ENCODE assay signal across 16 mouse cellular contexts in the genomic region with DNA sequence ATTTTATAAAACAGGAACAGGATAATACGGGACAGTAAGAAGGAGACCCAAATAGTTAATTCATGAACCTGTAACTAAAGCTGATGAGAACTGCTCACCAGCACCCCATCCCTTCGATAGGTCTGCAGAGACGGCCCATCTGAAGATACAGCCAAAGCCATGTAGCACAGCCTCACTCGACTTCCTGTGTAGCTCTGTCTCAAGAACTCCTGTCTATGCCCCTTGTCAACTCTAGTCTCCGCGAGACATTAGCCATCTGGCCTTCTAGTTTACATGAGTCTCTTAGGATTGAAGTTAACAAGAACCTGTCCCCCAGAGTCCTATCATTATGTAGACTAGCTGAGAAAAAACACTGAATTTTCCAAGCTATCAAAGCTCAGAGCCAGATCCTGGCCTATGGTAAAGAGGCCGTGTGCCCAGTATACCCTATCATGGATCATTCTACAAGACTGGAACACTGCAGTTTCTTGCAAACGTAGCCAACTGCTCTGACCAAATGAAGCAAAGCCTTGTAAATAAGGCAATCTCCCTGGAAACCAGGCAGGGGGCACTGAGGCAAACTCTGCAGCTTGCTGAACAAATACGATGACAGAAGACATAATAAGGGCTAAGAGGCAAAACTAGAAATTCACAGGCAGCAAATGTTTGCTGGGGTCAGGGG. TPM values are rescaled to one million over a fixed set of nuclear protein-coding genes. Genes with fewer than 3 reads are reported as not detected.
DNase-seq lines count a peak whose midpoint lies in the region; ATAC-seq and TF ChIP-seq lines count a peak whose summit lies in the region.
"Had no signal": no experiment of that assay in that cellular context is flagged by ENCODE, and none has a peak within 500 bp of the region (broad histone marks: within the 10 kb centered on the region; RNA-seq: fewer than 3 reads in every experiment).

No protein-coding gene starts in this region.

- H3K9me3 ChIP-seq in hindbrain, embryonic 13.5 days, result no peaks in the 10 kb centered on the region
- no peaks in the 10 kb centered on the region for H3K9me3 ChIP-seq in hindbrain, embryonic 11.5 days (ENCODE audit: control insufficient read depth, low read length)
- no peaks in the 10 kb centered on the region for H3K9me3 ChIP-seq in lung, embryonic 16.5 days (ENCODE audit: control insufficient read depth, low read length)
- no peaks in the 10 kb centered on the region for H3K9me3 ChIP-seq in heart, postnatal 0 days (replicated peaks; ENCODE audit: control insufficient read depth, low read length)
- H3K9me3 ChIP-seq: forebrain, embryonic 10.5 days; intestine, embryonic 15.5 days; liver, embryonic 15.5 days had no signal

- peak; percentile 25 for DNase-seq in embryo, embryonic 10.5 days (ENCODE audit: low spot score)
- DNase-seq in embryo, embryonic 9.5 days (ENCODE audit: extremely low spot score), result no peak
- DNase-seq in hindbrain, embryonic 11.5 days (ENCODE audit: low spot score), result no peak
- DNase-seq in lung, postnatal 10 days, result no peak
- no peak for DNase-seq in heart, postnatal 0 days (ENCODE audit: low spot score)
- DNase-seq in spleen, adult 18-20 months, result no peak
- DNase-seq: adrenal gland, postnatal 10 days; cerebellum, adult 2 months; kidney, postnatal 36 days; right cerebral cortex, adult 18-20 months; thymus, postnatal 4 days had no signal

- WGBS in hindbrain, embryonic 13.5 days, result 64% methylated on average over 9 of the region's 9 CpGs
- WGBS in hindbrain, embryonic 11.5 days, result 69% methylated on average over 9 of the region's 9 CpGs
- 39% methylated on average over 9 of the region's 9 CpGs for WGBS in lung, embryonic 16.5 days
- 48% methylated on average over 9 of the region's 9 CpGs for WGBS in heart, postnatal 0 days

- ATAC-seq in hindbrain, embryonic 13.5 days (ENCODE audit: low FRiP score), result no peak
- no peak for ATAC-seq in hindbrain, embryonic 11.5 days (ENCODE audit: low FRiP score)
- no peak for ATAC-seq in lung, embryonic 16.5 days (ENCODE audit: low read depth)
- 0 out of 2 replicates have a peak, but pooled peaks have one; percentile 47 for ATAC-seq in heart, postnatal 0 days (ENCODE audit: insufficient read depth, low read depth)

- H3K4me3 ChIP-seq in hindbrain, embryonic 13.5 days, result no peak overlapping the region
- H3K4me3 ChIP-seq in hindbrain, embryonic 11.5 days (ENCODE audit: low read depth, low read length), result no peak overlapping the region
- no peak overlapping the region for H3K4me3 ChIP-seq in lung, embryonic 16.5 days (ENCODE audit: low read length)
- no peak overlapping the region for H3K4me3 ChIP-seq in heart, postnatal 0 days (ENCODE audit: low read depth, low read length)
- H3K4me3 ChIP-seq: forebrain, embryonic 10.5 days; intestine, embryonic 15.5 days; liver, embryonic 15.5 days had no signal

- peaks cover 34% of the 10 kb centered on the region for H3K4me1 ChIP-seq in hindbrain, embryonic 13.5 days (replicated peaks)
- H3K4me1 ChIP-seq in hindbrain, embryonic 11.5 days (replicated peaks; ENCODE audit: control insufficient read depth, insufficient read depth, low read length), result no peaks in the 10 kb centered on the region
- peaks cover 29% of the 10 kb centered on the region for H3K4me1 ChIP-seq in lung, embryonic 16.5 days (replicated peaks; ENCODE audit: control insufficient read depth, insufficient read depth, low read length)
- H3K4me1 ChIP-seq in heart, postnatal 0 days (ENCODE audit: control insufficient read depth, insufficient read depth), result peaks cover 19% of the 10 kb centered on the region; the same call in 1 of the 2 replicates
- H3K4me1 ChIP-seq: liver, embryonic 15.5 days had no signal

- no peak overlapping the region for H3K4me2 ChIP-seq in hindbrain, embryonic 13.5 days
- H3K4me2 ChIP-seq in hindbrain, embryonic 11.5 days (replicated peaks; ENCODE audit: low read depth, low read length), result no peak overlapping the region
- H3K4me2 ChIP-seq in lung, embryonic 16.5 days (ENCODE audit: low read depth, low read length), result no peak overlapping the region
- H3K4me2 ChIP-seq in heart, postnatal 0 days (ENCODE audit: low read depth, low read length), result no peak overlapping the region
- H3K4me2 ChIP-seq: intestine, embryonic 15.5 days; liver, embryonic 15.5 days had no signal

- no peaks in the 10 kb centered on the region for H3K27me3 ChIP-seq in hindbrain, embryonic 13.5 days
- H3K27me3 ChIP-seq in hindbrain, embryonic 11.5 days (ENCODE audit: control insufficient read depth, insufficient read depth, low read length), result no peaks in the 10 kb centered on the region
- no peaks in the 10 kb centered on the region for H3K27me3 ChIP-seq in lung, embryonic 16.5 days (ENCODE audit: control insufficient read depth, insufficient read depth, low read depth, low read length)
- no peaks in the 10 kb centered on the region for H3K27me3 ChIP-seq in heart, postnatal 0 days (ENCODE audit: control insufficient read depth, insufficient read depth, low read length)
- H3K27me3 ChIP-seq: intestine, embryonic 15.5 days; liver, embryonic 15.5 days had no signal

- peak overlapping the region; percentile 1; the same call in 1 of the 2 replicates for H3K27ac ChIP-seq in hindbrain, embryonic 13.5 days
- no peak overlapping the region for H3K27ac ChIP-seq in hindbrain, embryonic 11.5 days (ENCODE audit: low read depth, low read length)
- H3K27ac ChIP-seq in lung, embryonic 16.5 days (ENCODE audit: low read length), result peak overlapping the region; percentile 29; the same call in 1 of the 2 replicates
- peak overlapping the region; percentile 39 for H3K27ac ChIP-seq in heart, postnatal 0 days (ENCODE audit: low read depth)
- H3K27ac ChIP-seq: forebrain, embryonic 10.5 days; intestine, embryonic 15.5 days; liver, embryonic 15.5 days had no signal

- no peak for TF ChIP-seq EP300 in heart, postnatal 0 days (IDR thresholded peaks at IDR 0.05; ENCODE audit: low read depth)

- H3K36me3 ChIP-seq in hindbrain, embryonic 13.5 days, result no peaks in the 10 kb centered on the region
- H3K36me3 ChIP-seq in hindbrain, embryonic 11.5 days (ENCODE audit: control insufficient read depth, insufficient read depth, low read length), result no peaks in the 10 kb centered on the region
- H3K36me3 ChIP-seq in lung, embryonic 16.5 days (ENCODE audit: control insufficient read depth, insufficient read depth, low read length), result no peaks in the 10 kb centered on the region
- no peaks in the 10 kb centered on the region for H3K36me3 ChIP-seq in heart, postnatal 0 days (replicated peaks; ENCODE audit: control insufficient read depth, insufficient read depth, low read length)
- H3K36me3 ChIP-seq: forebrain, embryonic 10.5 days; intestine, embryonic 15.5 days; liver, embryonic 15.5 days had no signal

- no peak overlapping the region for H3K9ac ChIP-seq in hindbrain, embryonic 13.5 days
- no peak overlapping the region for H3K9ac ChIP-seq in hindbrain, embryonic 11.5 days (ENCODE audit: low read depth, low read length)
- no peak overlapping the region for H3K9ac ChIP-seq in lung, embryonic 16.5 days (ENCODE audit: low read length)
- H3K9ac ChIP-seq in heart, postnatal 0 days (replicated peaks; ENCODE audit: low read depth, low read length), result no peak overlapping the region
- H3K9ac ChIP-seq: intestine, embryonic 15.5 days; liver, embryonic 15.5 days had no signal

- no peak for TF ChIP-seq CTCF in heart, postnatal 0 days (IDR thresholded peaks at IDR 0.05; ENCODE audit: low read depth)

RNA-seq across cellular contexts. Expression of a gene that starts 49.3 kb away (rescaled TPM):
- 126 TPM in 2 replicates for polyA plus RNA-seq in hindbrain, embryonic 13.5 days (2015; fragmentation: Nextera tagmentation; extraction: Ambion mirVana)
- 43.0 and 47.1 TPM in 2 replicates for polyA plus RNA-seq in hindbrain, embryonic 11.5 days (2014; fragmentation: Nextera tagmentation; extraction: Ambion mirVana)
- polyA plus RNA-seq in lung, embryonic 16.5 days (2015; fragmentation: Nextera tagmentation; extraction: Ambion mirVana), result 56.7 and 57.0 TPM in 2 replicates
- total RNA-seq in heart, postnatal 0 days (2014; rRNA removed; ENCODE audit: low replicate concordance), result 31.1 and 41.0 TPM in 2 replicates
- 31.8 and 31.9 TPM in 2 replicates for polyA plus RNA-seq in heart, postnatal 0 days (2015; fragmentation: Nextera tagmentation; extraction: Ambion mirVana)
